Mouse (Mus musculus) mouse trophoblast stem cell (cell line): ENCODE results near the gene Gxylt2.

Source experiments
- in situ Hi-C, 2 experiments: fragments of 300-500 bp; cut with MseI, MboI; formaldehyde crosslinking; loops; 2 replicates in 1 of 2; 3 replicates in 1 of 2; pipeline ENCODE4 v1.15.1; 2025

The Gxylt2 gene

GRCm38 (mm10) chr6:100715296-100715828, 10.8 kb downstream of the Gxylt2 start:
- in situ Hi-C loops, result no loop called here

GRCm38 (mm10) chr6:100716152-100716551, 11.6 kb downstream of the Gxylt2 start:
- in situ Hi-C loops, result no loop called here

DNA sequence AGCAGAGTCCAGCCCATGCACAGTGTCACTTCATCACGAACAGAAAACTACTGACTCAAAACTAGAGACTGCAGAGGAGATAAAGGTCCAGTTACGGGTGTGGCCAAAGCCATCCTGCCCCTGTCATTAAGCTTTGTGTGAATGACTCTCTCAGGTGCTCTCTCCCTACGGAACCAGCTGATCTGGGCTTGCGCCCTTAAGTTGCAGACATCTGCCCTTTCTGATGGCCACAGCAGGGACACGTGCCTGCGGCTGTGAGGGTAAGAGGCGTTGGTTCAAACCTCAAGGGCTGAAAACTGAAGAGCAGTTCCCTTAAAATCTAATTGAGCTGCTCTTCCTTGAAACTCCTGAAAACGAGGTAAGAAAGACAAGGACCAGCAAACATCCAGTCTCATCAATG, 12.3 kb downstream of the Gxylt2 start:
- in situ Hi-C loops, result no loop called here

GRCm38 (mm10) chr6:100720098-100720501, 15.6 kb downstream of the Gxylt2 start:
- in situ Hi-C loops, result no loop called here

GRCm38 (mm10) chr6:100720882-100721721, 16.6 kb downstream of the Gxylt2 start:
- in situ Hi-C loops, result no loop called here

GRCm38 (mm10) chr6:100731996-100732375, 27.5 kb downstream of the Gxylt2 start:
- in situ Hi-C loops, result no loop called here

- in situ Hi-C loops, result no loop called here
These were observed 28.0 kb downstream of the Gxylt2 start for GRCm38 (mm10) chr6:100732376-100733021.

GRCm38 (mm10) chr6:100733218-100733617, 28.7 kb downstream of the Gxylt2 start:
- in situ Hi-C loops, result no loop called here

DNA sequence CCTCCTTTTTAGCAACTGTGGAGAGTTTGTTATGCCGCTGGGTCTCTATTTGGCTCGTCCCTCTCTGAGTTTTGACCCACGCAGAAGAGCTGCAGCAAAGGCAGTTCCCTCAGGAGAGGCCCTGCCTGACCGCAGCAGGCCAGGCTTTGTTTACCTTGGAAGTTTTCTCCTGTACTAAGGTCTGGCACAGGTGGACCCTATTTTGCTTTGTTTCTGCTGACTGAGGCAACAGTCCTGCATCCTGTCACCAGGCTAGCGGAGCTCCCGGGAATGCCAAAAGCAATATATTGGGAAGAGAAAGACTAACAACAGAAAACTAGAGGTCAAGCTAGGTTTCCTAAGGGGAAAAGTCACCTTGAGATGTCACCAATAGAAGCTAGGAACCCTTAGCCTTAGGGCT, 29.8 kb downstream of the Gxylt2 start:
- in situ Hi-C loops, result no loop called here

DNA sequence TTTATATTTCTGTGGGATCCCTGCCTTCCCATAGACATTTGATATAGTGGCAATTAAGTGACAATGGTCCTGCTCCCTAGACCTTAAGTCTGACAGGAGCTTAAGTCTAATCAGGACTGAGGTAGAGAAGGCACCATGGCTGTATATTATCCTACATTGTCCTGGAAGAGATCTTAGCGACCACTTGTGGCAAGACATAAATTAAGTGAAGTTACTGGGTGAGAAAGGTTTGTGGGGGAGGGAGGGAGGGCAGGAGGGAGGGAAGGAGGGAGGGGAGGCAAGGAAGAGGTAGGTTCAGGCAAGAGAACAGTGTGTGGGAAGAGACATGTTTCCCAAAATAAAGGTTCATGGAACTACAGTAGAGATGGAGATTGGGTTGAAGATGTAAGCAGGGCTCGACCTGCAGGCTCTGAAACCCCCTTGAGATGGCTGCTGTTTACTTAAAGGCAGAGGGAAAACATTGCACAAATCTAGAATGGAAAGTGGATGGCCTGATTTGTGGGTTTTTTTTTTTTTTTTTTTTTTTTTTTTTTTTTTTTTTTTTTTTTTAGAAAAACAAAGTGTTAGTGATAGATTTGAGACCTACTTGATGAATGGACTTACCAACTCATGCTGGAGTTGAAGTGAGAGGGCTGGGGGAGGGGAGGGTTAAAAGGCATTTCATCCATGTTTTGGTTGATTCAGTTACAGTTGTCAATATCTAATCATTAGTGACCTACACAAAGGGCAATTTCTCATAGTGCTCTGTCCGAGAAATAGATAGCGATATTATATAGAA, 54.1 kb downstream of the Gxylt2 start:
- in situ Hi-C loops, result no loop called here

DNA sequence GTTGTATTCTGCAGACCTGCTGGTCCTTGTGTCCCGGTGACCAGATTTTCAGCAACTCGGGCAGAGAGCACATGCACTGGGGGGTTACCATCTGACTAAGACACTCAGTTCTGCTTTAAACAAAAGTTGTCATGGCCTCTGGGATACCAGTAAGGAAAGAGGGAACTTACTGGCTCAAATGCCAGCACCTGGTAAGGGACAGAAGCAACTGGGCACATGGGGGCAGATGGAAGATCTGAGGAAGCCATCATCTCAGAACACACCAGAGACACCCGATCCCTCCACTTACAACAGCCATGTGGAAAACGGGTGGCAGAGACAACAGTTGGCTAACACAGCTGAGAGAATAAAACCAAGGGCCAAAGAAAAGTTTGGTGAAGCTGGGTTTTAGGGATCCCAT, 63.2 kb downstream of the Gxylt2 start:
- in situ Hi-C loops, result no loop called here

GRCm38 (mm10) chr6:100775923-100776505, 71.5 kb downstream of the Gxylt2 start:
- in situ Hi-C loops, result no loop called here

DNA sequence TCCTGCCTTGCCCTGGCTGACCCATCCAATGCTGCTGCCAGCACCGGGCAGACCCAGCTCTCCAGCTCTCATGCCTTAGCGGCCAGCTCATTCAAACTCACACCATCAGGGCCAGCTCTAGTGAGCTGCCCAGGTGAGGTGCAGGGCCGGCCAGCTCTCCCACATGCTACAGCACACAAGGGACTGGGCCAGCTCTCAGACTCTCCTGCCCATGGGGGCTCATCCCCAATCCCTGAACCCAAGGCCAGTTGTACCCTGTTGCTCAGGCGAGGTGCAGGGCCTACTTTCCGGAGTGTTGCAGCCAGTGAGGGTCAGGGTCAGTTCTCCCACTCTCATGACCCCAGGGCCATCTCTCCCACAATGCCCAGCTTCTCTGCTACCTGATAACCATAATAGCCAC, 74.1 kb downstream of the Gxylt2 start:
- in situ Hi-C loops, result no loop called here

- in situ Hi-C loops, result no loop called here
These were observed 75.9 kb downstream of the Gxylt2 start for GRCm38 (mm10) chr6:100780421-100780820.

DNA sequence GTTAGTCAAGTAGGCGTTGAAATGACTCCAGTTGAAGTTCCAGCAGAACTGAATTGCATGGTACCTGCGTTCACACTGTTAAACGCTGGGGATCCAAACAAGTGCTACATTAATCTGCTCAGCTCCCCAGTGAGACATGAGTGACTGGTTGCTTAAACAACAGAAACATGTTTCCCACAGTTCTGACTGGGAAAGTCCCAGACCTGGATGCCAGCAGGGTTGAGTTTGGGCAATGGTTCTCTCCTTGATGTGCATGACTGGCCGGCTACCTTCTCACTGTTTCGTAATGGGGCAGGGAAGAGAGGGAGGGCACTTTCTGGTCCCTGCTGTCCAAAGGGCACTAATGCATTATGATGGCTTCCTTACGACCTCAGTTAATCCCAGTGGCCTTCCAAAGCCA, 77.1 kb downstream of the Gxylt2 start:
- in situ Hi-C loops, result no loop called here

DNA sequence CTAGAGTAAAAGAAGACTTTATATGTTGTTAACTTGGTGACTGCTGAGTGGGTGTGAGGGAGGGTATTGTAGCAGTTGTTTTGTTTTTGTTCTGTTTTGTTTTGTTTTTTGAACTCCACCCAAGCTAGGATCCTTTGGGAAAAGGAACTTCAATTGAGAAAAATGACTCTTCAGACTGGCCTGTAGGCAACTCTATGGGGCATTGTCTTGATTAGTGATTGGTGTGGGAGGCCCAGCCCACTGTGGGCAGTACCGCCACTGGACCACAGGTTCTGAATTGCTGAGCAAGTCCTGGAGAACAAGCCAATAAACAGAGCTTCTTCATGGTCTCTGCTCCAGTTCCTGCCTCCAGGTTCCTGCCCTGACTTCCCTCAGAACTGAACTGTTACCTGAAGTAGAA, 83.2 kb downstream of the Gxylt2 start:
- in situ Hi-C loops, result no loop called here

GRCm38 (mm10) chr6:100789161-100789560, 84.6 kb downstream of the Gxylt2 start:
- in situ Hi-C loops, result no loop called here

GRCm38 (mm10) chr6:100792055-100792659, 87.6 kb downstream of the Gxylt2 start:
- in situ Hi-C loops, result no loop called here

DNA sequence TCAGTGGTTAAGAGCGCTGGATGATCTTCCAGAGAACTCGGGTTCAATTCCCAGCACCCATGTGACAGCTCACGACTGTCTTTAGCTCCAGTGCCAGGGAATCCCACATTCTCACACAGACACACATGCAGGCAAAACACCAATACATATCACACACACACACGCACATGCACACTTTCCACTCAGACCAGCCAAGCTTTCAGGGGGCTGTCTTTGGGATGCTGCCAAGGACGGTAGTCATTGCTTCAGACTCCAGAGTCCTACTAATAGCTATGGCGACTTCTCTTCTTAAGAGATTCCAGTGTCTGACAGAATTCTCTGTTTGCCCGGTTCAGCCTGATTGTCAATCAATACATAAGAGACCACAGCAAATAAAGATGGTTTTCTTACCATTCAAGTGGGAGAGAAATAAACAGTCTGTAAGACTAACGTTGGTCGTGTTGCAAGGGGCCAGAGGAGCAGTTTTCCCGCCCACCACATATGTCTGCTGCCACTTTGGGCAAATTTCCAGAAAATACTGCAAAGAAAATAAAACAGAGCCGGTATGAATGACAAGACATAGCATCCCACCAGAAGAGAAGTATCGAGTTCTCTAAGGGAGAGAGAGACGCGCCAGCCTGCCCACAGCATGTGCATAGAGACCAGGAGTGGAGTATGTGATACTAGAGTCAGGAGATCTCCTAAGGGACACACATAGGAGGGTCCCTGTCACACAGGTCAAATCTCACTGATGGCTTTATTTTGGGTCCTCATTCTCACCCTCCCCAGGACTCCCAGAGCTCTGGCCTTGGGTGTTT, 88.6 kb downstream of the Gxylt2 start:
- in situ Hi-C loops, result no loop called here

DNA sequence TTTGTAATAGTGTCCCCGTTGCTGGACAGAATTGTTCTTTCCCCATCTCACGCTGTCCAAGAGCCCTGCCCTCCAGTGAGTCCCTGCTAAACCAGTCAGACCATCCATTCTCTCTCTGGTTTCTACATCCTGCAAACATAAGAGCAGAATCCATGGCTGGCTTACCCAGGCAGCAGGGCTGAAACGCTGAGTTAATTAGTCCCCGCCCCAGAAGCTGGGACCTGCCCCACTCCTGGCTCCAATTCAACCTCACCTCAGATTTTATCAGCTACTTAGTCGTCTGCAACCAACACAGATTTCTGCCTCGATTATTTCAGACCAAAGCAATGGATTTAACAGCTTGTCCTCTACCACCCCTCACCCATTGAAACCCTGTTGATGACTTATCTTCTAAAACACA, 91.3 kb downstream of the Gxylt2 start:
- in situ Hi-C loops, result no loop called here

- in situ Hi-C loops, result no loop called here
These were observed 94.8 kb downstream of the Gxylt2 start for GRCm38 (mm10) chr6:100799290-100799689.
